Mouse (Mus musculus): ENCODE results near the gene Galnt2. TPM values are rescaled to one million over a fixed set of nuclear protein-coding genes. Genes with fewer than 3 reads are reported as not detected.
A peak's percentile ranks its signal among the peaks of the same experiment; 100 is the strongest.

Galnt2 gene
- polyA plus RNA-seq (2014; fragmentation: Nextera tagmentation; extraction: Ambion mirVana), result 56.4 and 59.4 TPM in 2 replicates

GRCm38 (mm10) chr8:124231176-124231484 lies at the start of gene Galnt2:
Gene Galnt2 (plus strand): TSS chr8:124231391.
- peak; percentile 87 for DNase-seq (ENCODE audit: low spot score)
- 0 out of 2 replicates have a peak within 1 kb of the TSS, but pooled peaks have one; percentile 6 for H3K27ac ChIP-seq (replicated peaks; ENCODE audit: low read depth, low read length)
- no peaks in the 10 kb centered on the region for H3K27me3 ChIP-seq (ENCODE audit: control insufficient read depth, insufficient read depth, low read length)
- no peaks in the 10 kb centered on the region for H3K36me3 ChIP-seq (ENCODE audit: control insufficient read depth, insufficient read depth, low read length)
- peak within 1 kb of the TSS; percentile 91 for H3K4me3 ChIP-seq (ENCODE audit: low read depth, low read length)
- peak within 1 kb of the TSS; percentile 98 for H3K4me2 ChIP-seq (ENCODE audit: low read depth, severe bottlenecking)
- H3K9me3 ChIP-seq (ENCODE audit: control insufficient read depth, low read length), result no peaks in the 10 kb centered on the region
- peak within 1 kb of the TSS; percentile 89 for H3K9ac ChIP-seq (ENCODE audit: low read length)
- peak; percentile 76; the same call in 1 of the 2 replicates for ATAC-seq (ENCODE audit: insufficient number of reproducible peaks, low FRiP score, low TSS enrichment, low read depth)
- peaks cover 5% of the 10 kb centered on the region; the same call in 1 of the 2 replicates for H3K4me1 ChIP-seq (ENCODE audit: control insufficient read depth, insufficient read depth, low read length)
- 1% methylated on average over 47 of the region's 53 CpGs for WGBS

GRCm38 (mm10) chr8:124181751-124182150 lies 49.4 kb upstream of the Galnt2 start:
- ATAC-seq (ENCODE audit: insufficient number of reproducible peaks, low FRiP score, low TSS enrichment, low read depth) (no peak), DNase-seq (ENCODE audit: low spot score) (no peak)
- H3K4me1 ChIP-seq (ENCODE audit: control insufficient read depth, insufficient read depth, low read length), result 0 out of 2 replicates have a peak, but pooled peaks cover 2% of the 10 kb centered on the region
- no peak overlapping the region for H3K27ac ChIP-seq (replicated peaks; ENCODE audit: low read depth, low read length)
- WGBS, result 84% methylated on average over 5 of the region's 5 CpGs
- H3K36me3 ChIP-seq (ENCODE audit: control insufficient read depth, insufficient read depth, low read length), result no peaks in the 10 kb centered on the region
- no peak overlapping the region for H3K9ac ChIP-seq (ENCODE audit: low read length)
- H3K4me3 ChIP-seq (ENCODE audit: low read depth, low read length), result no peak overlapping the region
- H3K27me3 ChIP-seq (ENCODE audit: control insufficient read depth, insufficient read depth, low read length), result no peaks in the 10 kb centered on the region
- no peaks in the 10 kb centered on the region for H3K9me3 ChIP-seq (ENCODE audit: control insufficient read depth, low read length)
- no peak overlapping the region for H3K4me2 ChIP-seq (ENCODE audit: low read depth, severe bottlenecking)

GRCm38 (mm10) chr8:124182224-124182623 lies 49.0 kb upstream of the Galnt2 start:
- H3K27ac ChIP-seq (replicated peaks; ENCODE audit: low read depth, low read length), result no peak overlapping the region
- 76% methylated on average over 13 of the region's 13 CpGs for WGBS
- no peak for ATAC-seq (ENCODE audit: insufficient number of reproducible peaks, low FRiP score, low TSS enrichment, low read depth)

GRCm38 (mm10) chr8:124184078-124184477 lies 47.1 kb upstream of the Galnt2 start:
- no peaks in the 10 kb centered on the region for H3K9me3 ChIP-seq (ENCODE audit: control insufficient read depth, low read length)
- no peaks in the 10 kb centered on the region for H3K27me3 ChIP-seq (ENCODE audit: control insufficient read depth, insufficient read depth, low read length)
- H3K4me2 ChIP-seq (ENCODE audit: low read depth, severe bottlenecking), result no peak overlapping the region
- H3K9ac ChIP-seq (ENCODE audit: low read length), result no peak overlapping the region
- H3K36me3 ChIP-seq (ENCODE audit: control insufficient read depth, insufficient read depth, low read length), result no peaks in the 10 kb centered on the region
- H3K4me3 ChIP-seq (ENCODE audit: low read depth, low read length), result no peak overlapping the region
- H3K4me1 ChIP-seq (ENCODE audit: control insufficient read depth, insufficient read depth, low read length), result 0 out of 2 replicates have a peak, but pooled peaks cover 2% of the 10 kb centered on the region
- ATAC-seq (ENCODE audit: insufficient number of reproducible peaks, low FRiP score, low TSS enrichment, low read depth) (no peak), DNase-seq (ENCODE audit: low spot score) (no peak)
- H3K27ac ChIP-seq (replicated peaks; ENCODE audit: low read depth, low read length), result no peak overlapping the region
- 76% methylated on average over 3 of the region's 3 CpGs for WGBS

More at GRCm38 (mm10) chr8:124182224-124182623, 49.0 kb upstream of the Galnt2 start:
- no peaks in the 10 kb centered on the region for H3K36me3 ChIP-seq (ENCODE audit: control insufficient read depth, insufficient read depth, low read length)
- no peaks in the 10 kb centered on the region for H3K27me3 ChIP-seq (ENCODE audit: control insufficient read depth, insufficient read depth, low read length)
- H3K9me3 ChIP-seq (ENCODE audit: control insufficient read depth, low read length), result no peaks in the 10 kb centered on the region
- no peak overlapping the region for H3K9ac ChIP-seq (ENCODE audit: low read length)
- H3K4me2 ChIP-seq (ENCODE audit: low read depth, severe bottlenecking), result no peak overlapping the region
- H3K4me1 ChIP-seq (ENCODE audit: control insufficient read depth, insufficient read depth, low read length), result 0 out of 2 replicates have a peak, but pooled peaks cover 2% of the 10 kb centered on the region
- DNase-seq (ENCODE audit: low spot score), result no peak
- no peak overlapping the region for H3K4me3 ChIP-seq (ENCODE audit: low read depth, low read length)

- DNase-seq (ENCODE audit: low spot score), result no peak
- Histone ChIP-seq H3K36me3 (ENCODE audit: control insufficient read depth, insufficient read depth, low read length) (no peaks in the 10 kb centered on the region), H3K4me3 (ENCODE audit: low read depth, low read length) (no peak overlapping the region), H3K9ac (ENCODE audit: low read length) (no peak overlapping the region), H3K9me3 (ENCODE audit: control insufficient read depth, low read length) (no peaks in the 10 kb centered on the region), H3K27me3 (ENCODE audit: control insufficient read depth, insufficient read depth, low read length) (no peaks in the 10 kb centered on the region), H3K27ac (replicated peaks; ENCODE audit: low read depth, low read length) (no peak overlapping the region), H3K4me2 (ENCODE audit: low read depth, severe bottlenecking) (no peak overlapping the region), H3K4me1 (ENCODE audit: control insufficient read depth, insufficient read depth, low read length) (0 out of 2 replicates have a peak, but pooled peaks cover 2% of the 10 kb centered on the region)
- ATAC-seq (ENCODE audit: insufficient number of reproducible peaks, low FRiP score, low TSS enrichment, low read depth), result no peak
- 80% methylated on average over 2 of the region's 2 CpGs for WGBS
Measured at GRCm38 (mm10) chr8:124184507-124184906, 46.7 kb upstream of the Galnt2 start.

- 92% methylated on average over 6 of the region's 6 CpGs for WGBS
Measured at GRCm38 (mm10) chr8:124185081-124185480, 46.1 kb upstream of the Galnt2 start.

GRCm38 (mm10) chr8:124190388-124190787 lies 40.8 kb upstream of the Galnt2 start:
- DNase-seq (ENCODE audit: low spot score) (no peak), ATAC-seq (ENCODE audit: insufficient number of reproducible peaks, low FRiP score, low TSS enrichment, low read depth) (no peak)
- 88% methylated on average over 7 of the region's 7 CpGs for WGBS
- Histone ChIP-seq H3K27me3 (ENCODE audit: control insufficient read depth, insufficient read depth, low read length) (no peaks in the 10 kb centered on the region), H3K4me3 (ENCODE audit: low read depth, low read length) (no peak overlapping the region), H3K4me1 (ENCODE audit: control insufficient read depth, insufficient read depth, low read length) (no peaks in the 10 kb centered on the region), H3K4me2 (ENCODE audit: low read depth, severe bottlenecking) (no peak overlapping the region), H3K27ac (replicated peaks; ENCODE audit: low read depth, low read length) (no peak overlapping the region), H3K36me3 (ENCODE audit: control insufficient read depth, insufficient read depth, low read length) (no peaks in the 10 kb centered on the region), H3K9me3 (ENCODE audit: control insufficient read depth, low read length) (no peaks in the 10 kb centered on the region), H3K9ac (ENCODE audit: low read length) (no peak overlapping the region)

More at GRCm38 (mm10) chr8:124185081-124185480, 46.1 kb upstream of the Galnt2 start:
- Histone ChIP-seq H3K27me3 (ENCODE audit: control insufficient read depth, insufficient read depth, low read length) (no peaks in the 10 kb centered on the region), H3K4me1 (ENCODE audit: control insufficient read depth, insufficient read depth, low read length) (0 out of 2 replicates have a peak, but pooled peaks cover 2% of the 10 kb centered on the region), H3K9me3 (ENCODE audit: control insufficient read depth, low read length) (no peaks in the 10 kb centered on the region), H3K27ac (replicated peaks; ENCODE audit: low read depth, low read length) (no peak overlapping the region), H3K9ac (ENCODE audit: low read length) (no peak overlapping the region), H3K4me3 (ENCODE audit: low read depth, low read length) (no peak overlapping the region), H3K36me3 (ENCODE audit: control insufficient read depth, insufficient read depth, low read length) (no peaks in the 10 kb centered on the region), H3K4me2 (ENCODE audit: low read depth, severe bottlenecking) (no peak overlapping the region)
- DNase-seq (ENCODE audit: low spot score) (no peak), ATAC-seq (ENCODE audit: insufficient number of reproducible peaks, low FRiP score, low TSS enrichment, low read depth) (no peak)

GRCm38 (mm10) chr8:124192242-124192641 lies 38.9 kb upstream of the Galnt2 start:
- DNase-seq (ENCODE audit: low spot score), result no peak

GRCm38 (mm10) chr8:124192976-124193375 lies 38.2 kb upstream of the Galnt2 start:
- H3K36me3 ChIP-seq (ENCODE audit: control insufficient read depth, insufficient read depth, low read length), result no peaks in the 10 kb centered on the region
- WGBS, result 91% methylated on average over 10 of the region's 10 CpGs
- DNase-seq (ENCODE audit: low spot score) (no peak), ATAC-seq (ENCODE audit: insufficient number of reproducible peaks, low FRiP score, low TSS enrichment, low read depth) (no peak)
- H3K4me3 ChIP-seq (ENCODE audit: low read depth, low read length), result no peak overlapping the region
- no peak overlapping the region for H3K9ac ChIP-seq (ENCODE audit: low read length)
- H3K4me2 ChIP-seq (ENCODE audit: low read depth, severe bottlenecking), result no peak overlapping the region
- H3K4me1 ChIP-seq (ENCODE audit: control insufficient read depth, insufficient read depth, low read length), result peaks cover 5% of the 10 kb centered on the region; the same call in 1 of the 2 replicates
- no peaks in the 10 kb centered on the region for H3K9me3 ChIP-seq (ENCODE audit: control insufficient read depth, low read length)
- H3K27ac ChIP-seq (replicated peaks; ENCODE audit: low read depth, low read length), result no peak overlapping the region
- no peaks in the 10 kb centered on the region for H3K27me3 ChIP-seq (ENCODE audit: control insufficient read depth, insufficient read depth, low read length)

More at GRCm38 (mm10) chr8:124192242-124192641, 38.9 kb upstream of the Galnt2 start:
- no peak overlapping the region for H3K9ac ChIP-seq (ENCODE audit: low read length)
- no peak for ATAC-seq (ENCODE audit: insufficient number of reproducible peaks, low FRiP score, low TSS enrichment, low read depth)
- H3K9me3 ChIP-seq (ENCODE audit: control insufficient read depth, low read length), result no peaks in the 10 kb centered on the region
- H3K4me3 ChIP-seq (ENCODE audit: low read depth, low read length), result no peak overlapping the region
- no peak overlapping the region for H3K27ac ChIP-seq (replicated peaks; ENCODE audit: low read depth, low read length)
- WGBS, result 92% methylated on average over 4 of the region's 4 CpGs
- peaks cover 5% of the 10 kb centered on the region; the same call in 1 of the 2 replicates for H3K4me1 ChIP-seq (ENCODE audit: control insufficient read depth, insufficient read depth, low read length)
- H3K27me3 ChIP-seq (ENCODE audit: control insufficient read depth, insufficient read depth, low read length), result no peaks in the 10 kb centered on the region
- H3K36me3 ChIP-seq (ENCODE audit: control insufficient read depth, insufficient read depth, low read length), result no peaks in the 10 kb centered on the region
- no peak overlapping the region for H3K4me2 ChIP-seq (ENCODE audit: low read depth, severe bottlenecking)
